Mouse (Mus musculus) liver, adult 2 months (tissue): ENCODE data around the gene Plxnb1.

ENCODE experiments used
- CTCF ChIP-seq: fragments of 200-500 bp; IDR thresholded peaks from 2 replicates; pipeline ENCODE4 v1.5.1; 2011; ENCODE audit warnings: low read depth, low read length, control low read depth
- POLR2A ChIP-seq: fragments of 200-500 bp; IDR thresholded peaks from 2 replicates; pipeline ENCODE4 v1.6.1; 2011; ENCODE audit warnings: low read length, control low read depth; ENCODE audit not compliant: insufficient read depth; ENCODE audit errors: extremely low read depth

DNA sequence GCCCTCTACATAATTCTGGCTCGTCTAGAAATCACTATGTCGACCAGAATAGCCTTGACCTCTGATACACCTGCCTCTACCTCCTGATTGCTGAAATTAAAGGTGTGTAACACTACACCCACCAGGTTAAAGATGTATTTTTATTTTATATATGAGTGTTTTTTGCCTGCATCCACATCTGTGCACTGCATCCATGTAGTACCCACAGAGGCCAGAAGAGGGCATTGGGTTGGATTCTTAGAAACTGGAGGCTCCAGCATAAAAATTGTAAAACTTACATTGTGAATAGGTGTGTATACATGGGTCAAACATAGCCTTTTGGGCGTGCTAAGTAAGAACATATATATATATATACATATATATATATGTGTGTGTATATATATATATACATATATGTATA is 33.0 kb downstream of the Plxnb1 start:
- TF ChIP-seq POLR2A, result no peak
- no peak; the same call in 1 of the 2 replicates for TF ChIP-seq CTCF
